Mouse (Mus musculus): Measurements from ENCODE around the gene Tas2r119. TPM values are rescaled to one million over a fixed set of nuclear protein-coding genes. Genes with fewer than 3 reads are reported as not detected.

The Tas2r119 gene
- polyA plus RNA-seq, 1 experiment, result not detected

DNA sequence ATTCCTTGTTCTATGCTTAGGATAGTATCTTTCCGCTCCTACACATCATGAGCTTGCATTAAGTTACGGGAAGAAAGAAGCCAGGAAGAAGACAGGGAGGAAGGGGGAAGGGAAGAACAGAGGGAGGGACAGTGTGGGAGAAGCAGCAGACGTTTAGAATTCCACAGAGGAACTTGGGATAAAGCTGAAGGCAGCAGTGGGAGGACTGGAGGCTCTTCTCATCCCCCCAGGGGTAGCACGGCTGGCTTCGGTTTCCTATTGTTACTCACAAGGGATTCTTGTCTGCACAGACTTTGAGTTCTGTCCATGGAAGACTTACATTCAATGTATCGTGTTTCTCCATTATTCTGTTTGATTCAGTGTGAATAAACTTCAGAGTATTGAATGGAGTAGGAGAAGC lies 5.3 kb upstream of the Tas2r119 start:
- Histone ChIP-seq H3K27me3 (ENCODE audit: control insufficient read depth, insufficient read depth, low read length) (no peaks in the 10 kb centered on the region), H3K27ac (ENCODE audit: insufficient read depth, low read length) (no peak overlapping the region), H3K4me3 (replicated peaks; ENCODE audit: insufficient read depth, low read depth, low read length) (no peak overlapping the region), H3K4me1 (ENCODE audit: control insufficient read depth, insufficient read depth, low read length) (no peaks in the 10 kb centered on the region)
- 62% methylated on average over 6 of the region's 6 CpGs for WGBS
- DNase-seq, result no peak
- TF ChIP-seq CTCF (IDR thresholded peaks at IDR 0.05; ENCODE audit: borderline replicate concordance, insufficient read depth, low read depth, low read length) (no peak), POLR2A (IDR thresholded peaks at IDR 0.05; ENCODE audit: borderline replicate concordance, insufficient read depth, low read length) (no peak)

DNA sequence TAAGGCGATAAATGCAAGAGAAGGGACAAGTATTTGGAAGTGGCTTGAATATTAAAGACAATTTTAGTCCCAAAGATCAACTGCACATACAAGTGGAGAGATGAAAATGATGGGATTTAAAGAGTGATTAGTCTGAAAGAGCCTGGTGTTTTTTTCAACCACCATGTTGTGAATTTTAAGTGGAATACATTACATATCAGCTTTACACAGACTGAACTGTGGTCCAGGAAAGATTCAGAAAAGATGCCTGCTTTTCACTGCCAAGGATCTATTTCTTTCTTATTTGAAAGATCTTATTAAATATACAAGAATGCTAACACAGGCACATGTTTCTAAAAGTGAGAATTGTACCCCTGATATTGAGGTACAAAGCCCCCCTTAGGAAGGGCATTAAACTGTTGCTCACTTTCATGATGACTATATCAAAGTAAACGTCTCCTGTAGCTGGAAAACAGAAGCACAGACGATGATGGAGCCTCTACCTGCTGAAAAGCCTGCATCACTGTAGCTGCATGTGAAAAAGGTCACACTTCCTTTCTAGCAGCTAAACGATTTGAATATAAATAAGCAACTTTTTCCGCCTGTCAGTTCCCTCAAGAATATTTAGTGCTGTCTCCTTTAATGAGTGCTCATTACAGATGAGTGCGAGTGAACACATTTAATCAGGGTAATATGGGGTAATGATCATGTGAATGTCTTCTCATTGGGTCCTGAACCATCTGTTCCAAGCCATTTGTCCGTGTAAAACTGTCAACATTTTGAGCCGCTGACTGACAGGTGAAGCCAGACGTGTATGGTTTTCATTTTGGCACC lies 4.7 kb upstream of the Tas2r119 start:
- Histone ChIP-seq H3K4me3 (replicated peaks; ENCODE audit: insufficient read depth, low read depth, low read length) (no peak overlapping the region), H3K27ac (ENCODE audit: insufficient read depth, low read length) (no peak overlapping the region), H3K27me3 (ENCODE audit: control insufficient read depth, insufficient read depth, low read length) (no peaks in the 10 kb centered on the region), H3K4me1 (ENCODE audit: control insufficient read depth, insufficient read depth, low read length) (no peaks in the 10 kb centered on the region)
- 46% methylated on average over 9 of the region's 9 CpGs for WGBS
- DNase-seq, result no peak
- TF ChIP-seq CTCF (IDR thresholded peaks at IDR 0.05; ENCODE audit: borderline replicate concordance, insufficient read depth, low read depth, low read length) (no peak), POLR2A (IDR thresholded peaks at IDR 0.05; ENCODE audit: borderline replicate concordance, insufficient read depth, low read length) (no peak)

DNA sequence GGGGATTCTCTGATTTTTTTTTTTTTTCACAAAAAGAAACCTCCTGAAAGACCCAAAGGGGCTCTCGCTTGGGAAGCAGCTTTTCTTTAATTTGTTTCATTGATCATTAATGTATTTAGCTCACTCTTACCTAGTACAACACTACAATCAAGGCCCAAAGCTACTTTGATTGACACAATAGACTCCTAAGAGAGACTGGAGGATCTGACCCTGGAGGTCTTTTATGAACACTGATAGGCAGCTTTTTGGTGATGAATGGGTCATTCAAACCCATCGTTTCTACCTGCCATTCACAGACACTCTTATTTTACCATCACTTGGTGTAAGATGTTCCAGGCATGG lies 4.1 kb upstream of the Tas2r119 start:
- DNase-seq, result no peak
- H3K27me3 ChIP-seq (ENCODE audit: control insufficient read depth, insufficient read depth, low read length), result no peaks in the 10 kb centered on the region
- H3K4me3 ChIP-seq (replicated peaks; ENCODE audit: insufficient read depth, low read depth, low read length), result no peak overlapping the region
- TF ChIP-seq POLR2A (IDR thresholded peaks at IDR 0.05; ENCODE audit: borderline replicate concordance, insufficient read depth, low read length) (no peak), CTCF (IDR thresholded peaks at IDR 0.05; ENCODE audit: borderline replicate concordance, insufficient read depth, low read depth, low read length) (no peak)
- WGBS, result 69% methylated on average over 2 of the region's 2 CpGs
- H3K4me1 ChIP-seq (ENCODE audit: control insufficient read depth, insufficient read depth, low read length), result no peaks in the 10 kb centered on the region
- no peak overlapping the region for H3K27ac ChIP-seq (ENCODE audit: insufficient read depth, low read length)

DNA sequence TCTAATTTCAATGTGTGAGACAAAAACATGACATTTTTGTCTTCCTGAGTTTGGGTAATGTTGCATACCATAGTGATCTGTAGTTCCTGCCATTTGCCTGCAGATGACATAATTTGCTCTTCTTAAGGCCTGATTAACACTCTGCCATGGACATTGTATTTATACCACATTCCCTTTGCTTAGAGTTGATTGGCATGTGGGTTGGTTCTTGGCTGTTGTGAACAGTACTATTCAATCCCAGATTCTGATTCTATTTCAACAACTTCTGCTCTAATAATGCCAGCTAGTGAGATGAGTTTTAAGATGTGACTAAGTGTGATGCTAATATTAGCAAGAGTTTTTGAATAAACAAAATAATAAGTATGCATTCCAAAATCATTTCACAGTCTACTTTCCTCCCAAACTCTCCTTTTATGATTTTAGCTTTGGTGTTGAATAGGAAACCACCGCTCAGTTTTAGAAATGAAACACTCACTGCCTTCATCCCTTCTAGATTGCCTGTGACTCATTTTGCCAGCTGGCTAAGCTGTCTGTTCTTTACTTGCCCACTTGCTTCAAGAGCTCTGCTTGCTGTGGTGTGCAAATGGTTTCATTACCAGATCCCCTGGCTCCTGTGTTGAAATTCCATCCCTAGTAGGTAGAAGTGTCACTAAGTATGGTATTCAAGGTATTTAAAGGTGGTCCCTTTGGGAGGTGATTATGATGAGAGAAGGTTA lies 3.1 kb downstream of the Tas2r119 start:
- Histone ChIP-seq H3K4me3 (replicated peaks; ENCODE audit: insufficient read depth, low read depth, low read length) (no peak overlapping the region), H3K4me1 (ENCODE audit: control insufficient read depth, insufficient read depth, low read length) (no peaks in the 10 kb centered on the region), H3K27me3 (ENCODE audit: control insufficient read depth, insufficient read depth, low read length) (no peaks in the 10 kb centered on the region), H3K27ac (ENCODE audit: insufficient read depth, low read length) (no peak overlapping the region)
- TF ChIP-seq POLR2A (IDR thresholded peaks at IDR 0.05; ENCODE audit: borderline replicate concordance, insufficient read depth, low read length) (no peak), CTCF (IDR thresholded peaks at IDR 0.05; ENCODE audit: borderline replicate concordance, insufficient read depth, low read depth, low read length) (no peak)
- 93% methylated on average over 1 of the region's 1 CpGs for WGBS
- no peak for DNase-seq

DNA sequence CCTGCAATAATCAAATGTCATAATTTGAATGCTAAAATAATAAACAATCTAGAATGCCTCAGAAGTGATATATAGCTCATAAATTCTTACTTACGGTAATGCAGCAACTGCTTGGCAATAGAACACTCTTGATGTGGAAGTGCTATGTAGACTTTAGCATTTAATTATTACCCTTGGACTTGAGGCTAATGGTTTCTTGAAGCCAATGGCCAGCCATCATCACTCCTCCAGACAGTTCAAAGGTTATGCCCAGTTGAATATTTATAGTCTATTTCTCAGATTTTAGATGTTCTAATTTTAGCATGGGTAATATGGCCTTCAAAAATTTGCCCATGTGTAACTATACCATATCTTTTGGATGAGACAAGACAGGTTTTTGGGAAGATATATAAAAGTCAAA lies 4.9 kb downstream of the Tas2r119 start:
- DNase-seq, result no peak
- 98% methylated on average over 1 of the region's 1 CpGs for WGBS

DNA sequence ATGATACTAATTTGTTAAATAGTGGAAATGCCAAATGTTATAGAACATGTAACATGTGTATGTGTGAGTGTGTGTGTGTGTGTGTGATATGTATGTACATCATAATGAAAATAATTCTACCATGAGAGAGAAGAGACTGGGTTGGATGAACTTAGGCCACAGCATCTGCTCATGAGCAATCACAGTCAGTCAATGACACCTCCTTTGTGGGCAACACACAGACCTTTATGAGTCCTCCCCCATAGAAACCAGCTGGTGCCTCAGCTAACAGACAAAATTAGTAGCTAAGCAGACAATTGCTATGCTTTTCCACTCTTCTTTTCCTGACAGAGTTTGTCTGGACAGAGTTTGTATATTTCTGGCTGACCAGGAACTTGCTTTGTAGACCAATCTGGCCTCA lies 7.9 kb downstream of the Tas2r119 start:
- Histone ChIP-seq H3K4me1 (ENCODE audit: control insufficient read depth, insufficient read depth, low read length) (no peaks in the 10 kb centered on the region), H3K27ac (ENCODE audit: insufficient read depth, low read length) (no peak overlapping the region), H3K27me3 (ENCODE audit: control insufficient read depth, insufficient read depth, low read length) (no peaks in the 10 kb centered on the region), H3K4me3 (replicated peaks; ENCODE audit: insufficient read depth, low read depth, low read length) (no peak overlapping the region)
- no peak for DNase-seq
- TF ChIP-seq CTCF (IDR thresholded peaks at IDR 0.05; ENCODE audit: borderline replicate concordance, insufficient read depth, low read depth, low read length) (no peak), POLR2A (IDR thresholded peaks at IDR 0.05; ENCODE audit: borderline replicate concordance, insufficient read depth, low read length) (no peak)

More for the DNA sequence above, 4.9 kb downstream of the Tas2r119 start:
- Histone ChIP-seq H3K4me3 (replicated peaks; ENCODE audit: insufficient read depth, low read depth, low read length) (no peak overlapping the region), H3K4me1 (ENCODE audit: control insufficient read depth, insufficient read depth, low read length) (no peaks in the 10 kb centered on the region), H3K27ac (ENCODE audit: insufficient read depth, low read length) (no peak overlapping the region), H3K27me3 (ENCODE audit: control insufficient read depth, insufficient read depth, low read length) (no peaks in the 10 kb centered on the region)
- TF ChIP-seq CTCF (IDR thresholded peaks at IDR 0.05; ENCODE audit: borderline replicate concordance, insufficient read depth, low read depth, low read length) (no peak), POLR2A (IDR thresholded peaks at IDR 0.05; ENCODE audit: borderline replicate concordance, insufficient read depth, low read length) (no peak)

DNA sequence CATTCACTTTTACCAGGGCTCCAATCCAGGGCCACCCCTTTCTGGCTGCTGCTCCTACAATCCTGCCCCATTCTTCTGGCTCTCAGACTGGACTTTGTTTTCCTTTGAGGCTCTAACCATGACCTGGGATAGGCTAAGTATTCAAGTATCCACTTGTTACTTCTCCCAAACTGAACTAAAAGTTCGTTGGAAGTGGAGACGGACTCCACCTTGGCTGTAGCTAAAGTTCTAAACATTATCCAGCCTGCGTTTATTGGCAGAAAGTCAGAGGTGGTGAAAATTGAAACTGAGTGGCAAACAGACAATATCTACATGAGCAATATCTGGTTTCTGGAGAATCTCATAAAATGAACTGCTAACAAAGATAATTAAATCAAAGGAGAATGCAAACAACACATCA lies 12.8 kb downstream of the Tas2r119 start:
- H3K27ac ChIP-seq (ENCODE audit: insufficient read depth, low read length), result no peak overlapping the region
- no peak for DNase-seq
- TF ChIP-seq CTCF (IDR thresholded peaks at IDR 0.05; ENCODE audit: borderline replicate concordance, insufficient read depth, low read depth, low read length) (no peak), POLR2A (IDR thresholded peaks at IDR 0.05; ENCODE audit: borderline replicate concordance, insufficient read depth, low read length) (no peak)
- H3K27me3 ChIP-seq (ENCODE audit: control insufficient read depth, insufficient read depth, low read length), result no peaks in the 10 kb centered on the region
- no peaks in the 10 kb centered on the region for H3K4me1 ChIP-seq (ENCODE audit: control insufficient read depth, insufficient read depth, low read length)
- WGBS, result 72% methylated on average over 3 of the region's 3 CpGs
- H3K4me3 ChIP-seq (replicated peaks; ENCODE audit: insufficient read depth, low read depth, low read length), result no peak overlapping the region

DNA sequence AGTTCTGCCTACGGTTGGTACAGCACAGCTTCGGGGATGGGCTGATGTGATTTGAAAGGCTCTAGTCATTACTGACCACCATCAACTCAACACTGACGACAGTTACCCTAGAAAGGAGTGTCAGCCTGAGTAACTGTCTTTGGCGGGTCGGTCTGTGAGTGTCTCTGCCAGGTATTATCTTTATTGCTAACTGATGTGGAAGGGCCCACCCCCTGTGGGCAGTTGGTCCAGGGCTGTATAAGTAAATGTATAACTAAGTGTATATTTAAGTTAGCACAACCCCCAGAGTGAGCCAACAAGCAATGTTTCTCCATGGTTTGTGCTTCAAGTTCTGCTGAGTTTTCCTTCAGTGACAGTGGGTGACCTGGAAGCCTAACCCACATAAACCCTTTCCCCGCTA lies 13.3 kb downstream of the Tas2r119 start:
- no peaks in the 10 kb centered on the region for H3K27me3 ChIP-seq (ENCODE audit: control insufficient read depth, insufficient read depth, low read length)
- DNase-seq, result no peak
- WGBS, result 81% methylated on average over 6 of the region's 6 CpGs
- no peaks in the 10 kb centered on the region for H3K4me1 ChIP-seq (ENCODE audit: control insufficient read depth, insufficient read depth, low read length)
- no peak overlapping the region for H3K4me3 ChIP-seq (replicated peaks; ENCODE audit: insufficient read depth, low read depth, low read length)
- TF ChIP-seq POLR2A (IDR thresholded peaks at IDR 0.05; ENCODE audit: borderline replicate concordance, insufficient read depth, low read length) (no peak), CTCF (IDR thresholded peaks at IDR 0.05; ENCODE audit: borderline replicate concordance, insufficient read depth, low read depth, low read length) (no peak)
- no peak overlapping the region for H3K27ac ChIP-seq (ENCODE audit: insufficient read depth, low read length)

All from cerebellum, adult 2 months (tissue).